Mouse (Mus musculus): ENCODE results near the gene Tom1l2.

GRCm38 (mm10) chr11:60188275-60188853, 164.3 kb downstream of the Tom1l2 start:
- no peak for TF ChIP-seq CTCF (IDR thresholded peaks at IDR 0.05; ENCODE audit: control insufficient read depth, insufficient read depth, insufficient replicate concordance, low read depth, low read length)
- TF ChIP-seq POLR2A (IDR thresholded peaks at IDR 0.05; ENCODE audit: control insufficient read depth, low read depth, low read length): no peak

All from testis, adult 2 months (tissue).